Mouse (Mus musculus): ENCODE measurements at regions not wholly inside any gene's neighbourhood (a gene's known extent, or its start where the extent isn't known, plus 50 kb on each side); places are given as distances from the start of the nearest gene placed in this dataset.

DNA sequence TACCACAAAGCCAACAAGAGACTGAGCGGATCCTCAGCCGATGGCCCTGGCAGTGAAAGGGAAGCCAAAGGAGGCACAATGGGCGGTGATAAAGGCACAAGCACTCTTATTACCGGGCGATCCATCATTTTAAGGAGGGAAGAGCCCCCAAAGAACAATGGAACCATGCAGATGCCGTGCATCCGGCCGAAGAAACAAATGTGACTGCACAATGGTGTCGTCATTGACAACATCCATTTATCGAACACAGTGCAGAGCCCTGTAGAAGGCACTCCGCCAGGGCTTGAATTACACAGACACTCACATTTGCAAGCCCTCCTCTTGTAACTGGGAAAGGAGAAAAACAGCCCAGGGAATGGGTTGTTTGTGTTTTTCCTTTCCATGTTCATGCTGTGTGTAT lies 80.7 kb upstream of the Atp5g3 start:
- TF ChIP-seq CTCF (IDR thresholded peaks at IDR 0.05; ENCODE audit: low read depth, low read length), result no peak
- TF ChIP-seq POLR2AphosphoS5 (IDR thresholded peaks at IDR 0.05; ENCODE audit: insufficient replicate concordance, low read depth, low read length), result no peak
- TF ChIP-seq GATA1 (IDR thresholded peaks at IDR 0.05; ENCODE audit: borderline replicate concordance, low read length), result no peak
